Mouse (Mus musculus): ENCODE results near the gene Rab7. TPM values are rescaled to one million over a fixed set of nuclear protein-coding genes. Genes with fewer than 3 reads are reported as not detected.
"Not testable (repeated sequence)": the region's sequence is repeated elsewhere in the genome, so short reads cannot be mapped to it uniquely, and the experiment has no call there.

Gene Rab7
- polyA plus RNA-seq, 1 experiment from 2014 or later: 343 TPM

GRCm38 (mm10) chr6:87980374-87981029 lies 64.6 kb downstream of the Rab7 start:
- peak overlapping the region; percentile 95 for H3K27ac ChIP-seq (ENCODE audit: low read length)
- H3K9ac ChIP-seq (replicated peaks; ENCODE audit: low read depth, low read length): peak overlapping the region; percentile 96
- peak overlapping the region; percentile 99 for H3K4me3 ChIP-seq (replicated peaks; ENCODE audit: low read length)
- peaks cover 18% of the 10 kb centered on the region for H3K4me1 ChIP-seq (replicated peaks; ENCODE audit: control insufficient read depth, insufficient read depth, low read length)
- peak; percentile 89 for ATAC-seq
- WGBS: under 1% methylated on average over 61 of the region's 66 CpGs
- no peaks in the 10 kb centered on the region for H3K9me3 ChIP-seq (ENCODE audit: control insufficient read depth, low read length)
- H3K36me3 ChIP-seq (ENCODE audit: control insufficient read depth, insufficient read depth): peaks cover 2% of the 10 kb centered on the region; the same call in 1 of the 2 replicates
- no peaks in the 10 kb centered on the region for H3K27me3 ChIP-seq (replicated peaks; ENCODE audit: control insufficient read depth, insufficient read depth, low read length)
- H3K4me2 ChIP-seq (ENCODE audit: low read length): peak overlapping the region; percentile 91

- Histone ChIP-seq H3K4me2 (ENCODE audit: low read length) (peak overlapping the region; percentile 91), H3K4me1 (replicated peaks; ENCODE audit: control insufficient read depth, insufficient read depth, low read length) (peaks cover 18% of the 10 kb centered on the region), H3K9ac (replicated peaks; ENCODE audit: low read depth, low read length) (no peak overlapping the region; the same call in 1 of the 2 replicates), H3K4me3 (replicated peaks; ENCODE audit: low read length) (peak overlapping the region; percentile 99), H3K27ac (ENCODE audit: low read length) (peak overlapping the region; percentile 95), H3K36me3 (ENCODE audit: control insufficient read depth, insufficient read depth) (peaks cover under 1% of the 10 kb centered on the region; the same call in 1 of the 2 replicates), H3K27me3 (replicated peaks; ENCODE audit: control insufficient read depth, insufficient read depth, low read length) (no peaks in the 10 kb centered on the region), H3K9me3 (ENCODE audit: control insufficient read depth, low read length) (no peaks in the 10 kb centered on the region)
- WGBS: 68% methylated on average over 3 of the region's 3 CpGs
- ATAC-seq: no peak
These were observed 65.3 kb downstream of the Rab7 start for GRCm38 (mm10) chr6:87979728-87980127.

GRCm38 (mm10) chr6:87970041-87970440 lies 75.0 kb downstream of the Rab7 start:
- no peaks in the 10 kb centered on the region for H3K36me3 ChIP-seq (ENCODE audit: control insufficient read depth, insufficient read depth)
- H3K4me2 ChIP-seq (ENCODE audit: low read length): no peak overlapping the region
- WGBS: 22% methylated on average over 2 of the region's 2 CpGs
- no peak overlapping the region for H3K9ac ChIP-seq (replicated peaks; ENCODE audit: low read depth, low read length)
- no peak for ATAC-seq
- no peaks in the 10 kb centered on the region for H3K9me3 ChIP-seq (ENCODE audit: control insufficient read depth, low read length)
- no peaks in the 10 kb centered on the region for H3K27me3 ChIP-seq (replicated peaks; ENCODE audit: control insufficient read depth, insufficient read depth, low read length)
- H3K4me3 ChIP-seq (replicated peaks; ENCODE audit: low read length): no peak overlapping the region
- H3K27ac ChIP-seq (ENCODE audit: low read length): no peak overlapping the region
- no peaks in the 10 kb centered on the region for H3K4me1 ChIP-seq (replicated peaks; ENCODE audit: control insufficient read depth, insufficient read depth, low read length)

GRCm38 (mm10) chr6:87962457-87962856 lies 82.6 kb downstream of the Rab7 start:
- ATAC-seq; H3K27ac ChIP-seq (ENCODE audit: low read length); H3K4me2 ChIP-seq (ENCODE audit: low read length); H3K4me3 ChIP-seq (replicated peaks; ENCODE audit: low read length); H3K36me3 ChIP-seq (ENCODE audit: control insufficient read depth, insufficient read depth); H3K9me3 ChIP-seq (ENCODE audit: control insufficient read depth, low read length); H3K27me3 ChIP-seq (replicated peaks; ENCODE audit: control insufficient read depth, insufficient read depth, low read length); H3K9ac ChIP-seq (replicated peaks; ENCODE audit: low read depth, low read length); H3K4me1 ChIP-seq (replicated peaks; ENCODE audit: control insufficient read depth, insufficient read depth, low read length): not testable (repeated sequence)
- 68% methylated on average over 4 of the region's 4 CpGs for WGBS

Small RNA genes within 50 kb of the gene (microRNA-seq; reads per million reads assigned to microRNA genes)
- 3.9 reads per million, percentile 16 among the genes with 10 or more reads in this experiment for gene Gm47286

Other genes starting within 250 kb of the Rab7 start
- gene Rab43, start 233.1 kb downstream of the Rab7 start, polyA plus RNA-seq (2015; fragmentation: Nextera tagmentation; extraction: Ambion mirVana): 6.1 and 8.0 TPM in 2 replicates
- 2.5 and 4.4 TPM in 2 replicates for gene Gm45140, start 209.5 kb downstream of the Rab7 start, polyA plus RNA-seq (2015; fragmentation: Nextera tagmentation; extraction: Ambion mirVana)
- gene Isy1, start 206.5 kb downstream of the Rab7 start, polyA plus RNA-seq (2015; fragmentation: Nextera tagmentation; extraction: Ambion mirVana): 28.2 and 30.2 TPM in 2 replicates
- 685 and 747 TPM in 2 replicates for gene Cnbp, start 194.2 kb downstream of the Rab7 start, polyA plus RNA-seq (2015; fragmentation: Nextera tagmentation; extraction: Ambion mirVana)
- 173 and 186 TPM in 2 replicates for gene Copg1, start 157.5 kb downstream of the Rab7 start, polyA plus RNA-seq (2015; fragmentation: Nextera tagmentation; extraction: Ambion mirVana)
- 57.9 and 62.9 TPM in 2 replicates for gene Hmces, start 131.3 kb downstream of the Rab7 start, polyA plus RNA-seq (2015; fragmentation: Nextera tagmentation; extraction: Ambion mirVana)
- 18.4 and 19.8 TPM in 2 replicates for gene H1fx, start 63.6 kb downstream of the Rab7 start, polyA plus RNA-seq (2015; fragmentation: Nextera tagmentation; extraction: Ambion mirVana)
- gene Rpn1, start 39.2 kb upstream of the Rab7 start, polyA plus RNA-seq (2015; fragmentation: Nextera tagmentation; extraction: Ambion mirVana): 273 and 275 TPM in 2 replicates
- gene Gata2, start 148.6 kb upstream of the Rab7 start, polyA plus RNA-seq (2015; fragmentation: Nextera tagmentation; extraction: Ambion mirVana): 1.8 TPM in 2 replicates
- not detected in 2 replicates for gene Dnajb8, start 177.0 kb upstream of the Rab7 start, polyA plus RNA-seq (2015; fragmentation: Nextera tagmentation; extraction: Ambion mirVana)

Measured in forebrain, embryonic 16.5 days (tissue).